Mouse (Mus musculus) yolk sac, embryonic 10.5 days (tissue): ENCODE measurements around the gene Slc28a1.
"Not testable (repeated sequence)": the region's sequence is repeated elsewhere in the genome, so short reads cannot be mapped to it uniquely, and the experiment has no call there.

Source experiments
- DNase-seq: peaks from one replicate; pipeline ENCODE4 v3.0.0-alpha.2; 2017; ENCODE audit warnings: low spot score

Gene Slc28a1

DNA sequence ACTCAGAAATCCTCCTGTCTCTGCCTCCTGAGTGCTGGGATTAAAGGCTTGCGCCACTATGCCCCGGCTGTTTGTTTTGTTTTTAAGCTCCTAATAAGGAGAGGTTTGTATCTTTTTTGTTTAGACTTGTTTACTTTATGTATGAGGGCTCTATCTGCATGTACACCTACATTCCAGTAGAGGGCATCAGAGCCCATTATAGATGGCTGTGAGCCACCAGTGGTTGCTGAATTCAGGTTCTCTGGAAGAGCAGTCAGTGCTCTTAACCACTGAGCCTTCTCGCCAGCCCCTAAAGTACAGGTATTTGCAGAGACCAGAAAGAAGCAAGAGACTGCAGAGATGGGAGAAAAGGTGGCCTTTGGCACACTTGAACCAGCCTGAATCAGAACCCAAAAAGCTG, 52.5 kb downstream of the Slc28a1 start:
- DNase-seq = no peak

DNA sequence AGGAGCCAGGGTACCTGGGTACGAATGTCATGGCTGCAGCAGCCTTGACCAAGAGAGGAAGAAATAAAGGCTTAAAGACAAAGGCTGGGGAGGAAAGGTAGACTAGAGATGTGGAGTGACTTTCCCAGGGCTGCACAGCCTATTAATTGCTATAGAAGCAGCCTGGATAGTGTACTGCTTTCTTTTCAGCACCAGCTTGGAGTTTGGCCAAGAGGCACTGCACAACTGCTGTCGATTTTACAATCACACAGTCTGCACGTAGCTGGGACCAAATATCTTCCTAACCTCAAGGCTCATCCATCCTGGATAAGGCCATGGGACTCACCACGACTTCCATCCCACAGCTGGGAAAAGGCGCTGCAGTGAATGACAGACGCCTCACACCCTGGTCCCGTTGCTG, 54.8 kb downstream of the Slc28a1 start:
- DNase-seq = no peak

DNA sequence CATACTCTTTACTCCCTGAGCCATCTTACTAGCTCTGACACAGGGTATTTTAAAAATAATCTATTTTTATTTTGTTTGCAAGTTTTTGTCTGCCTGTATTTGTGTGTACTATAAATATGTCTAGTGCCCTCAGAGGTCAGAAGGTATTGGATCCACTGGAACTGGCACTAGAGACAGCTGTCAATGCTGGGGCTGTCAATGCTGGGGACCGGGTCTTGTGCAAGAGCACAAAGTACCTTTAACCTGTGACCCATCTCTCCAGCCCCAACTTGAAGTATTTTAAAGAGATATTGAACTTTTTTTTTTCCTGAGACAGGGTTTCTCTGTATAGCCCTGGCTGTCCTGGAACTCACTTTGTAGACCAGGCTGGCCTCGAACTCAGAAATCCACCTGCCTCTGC, 59.3 kb downstream of the Slc28a1 start:
- DNase-seq = no peak

DNA sequence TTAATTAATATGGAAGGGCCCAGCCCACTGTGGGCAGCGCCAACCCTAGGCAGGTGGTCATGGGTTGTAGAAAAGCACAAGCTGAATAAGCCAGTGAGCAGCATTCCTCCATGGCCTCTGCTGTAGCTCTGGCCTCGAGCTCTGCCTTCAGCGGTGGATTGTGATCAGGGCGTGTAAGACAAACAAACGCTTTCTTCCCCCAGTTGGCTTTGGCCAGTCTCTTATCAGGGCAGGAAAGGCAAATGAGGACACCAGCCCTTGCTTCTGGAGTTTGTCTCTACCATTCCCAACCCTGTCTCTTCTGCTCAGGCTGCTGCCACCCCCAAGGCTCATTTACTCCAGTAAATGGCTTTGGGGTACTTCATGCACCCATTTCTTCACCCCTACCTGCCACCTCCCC, 60.1 kb downstream of the Slc28a1 start:
- DNase-seq = no peak

DNA sequence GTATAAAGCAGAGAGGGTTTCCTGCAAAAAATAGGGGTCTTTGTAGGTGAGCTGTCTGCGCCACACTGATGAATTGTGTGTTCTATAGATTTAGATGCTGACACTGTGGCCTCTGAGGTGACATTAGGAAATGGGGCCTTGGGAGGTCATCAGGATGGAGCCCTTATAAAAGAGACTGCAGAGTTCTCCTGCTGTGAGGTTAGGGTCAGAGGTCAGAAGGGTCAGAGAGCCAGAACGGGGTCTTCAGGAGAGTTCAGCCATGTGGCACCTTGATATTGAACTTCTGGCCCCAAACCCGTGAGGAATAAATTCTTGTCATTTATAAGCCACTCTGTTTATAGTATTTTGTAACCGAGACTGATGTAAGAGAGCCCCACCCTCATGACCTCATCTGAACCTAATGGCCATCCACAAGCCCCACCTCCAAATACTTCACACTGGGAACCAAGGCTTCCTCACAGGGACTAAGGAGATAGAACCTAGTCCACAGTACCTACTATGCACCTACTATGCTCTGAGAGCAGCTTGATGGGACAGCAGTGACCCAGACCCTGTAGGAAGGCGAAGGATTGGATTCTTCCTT, 61.7 kb downstream of the Slc28a1 start:
- peak; percentile 23 for DNase-seq

DNA sequence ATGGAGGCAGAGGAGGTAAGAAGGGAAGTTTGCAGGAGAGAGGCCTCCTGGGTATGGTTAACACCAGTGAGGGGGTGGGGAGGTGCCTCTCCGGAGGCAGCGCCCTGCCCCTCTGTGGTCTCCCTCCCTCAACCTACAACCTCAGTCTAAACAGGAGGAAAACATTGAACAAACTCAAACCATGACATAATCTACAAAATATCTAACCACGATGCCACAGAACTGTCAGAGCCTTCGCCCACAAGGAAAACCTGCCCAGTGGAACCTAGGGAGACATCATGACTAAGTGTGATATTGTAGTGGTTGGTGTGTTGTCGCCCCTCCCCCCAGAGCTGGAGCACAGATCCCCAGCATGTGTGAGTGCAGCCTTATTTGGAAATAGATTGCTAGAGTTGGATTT, 64.9 kb downstream of the Slc28a1 start:
- DNase-seq = no peak

DNA sequence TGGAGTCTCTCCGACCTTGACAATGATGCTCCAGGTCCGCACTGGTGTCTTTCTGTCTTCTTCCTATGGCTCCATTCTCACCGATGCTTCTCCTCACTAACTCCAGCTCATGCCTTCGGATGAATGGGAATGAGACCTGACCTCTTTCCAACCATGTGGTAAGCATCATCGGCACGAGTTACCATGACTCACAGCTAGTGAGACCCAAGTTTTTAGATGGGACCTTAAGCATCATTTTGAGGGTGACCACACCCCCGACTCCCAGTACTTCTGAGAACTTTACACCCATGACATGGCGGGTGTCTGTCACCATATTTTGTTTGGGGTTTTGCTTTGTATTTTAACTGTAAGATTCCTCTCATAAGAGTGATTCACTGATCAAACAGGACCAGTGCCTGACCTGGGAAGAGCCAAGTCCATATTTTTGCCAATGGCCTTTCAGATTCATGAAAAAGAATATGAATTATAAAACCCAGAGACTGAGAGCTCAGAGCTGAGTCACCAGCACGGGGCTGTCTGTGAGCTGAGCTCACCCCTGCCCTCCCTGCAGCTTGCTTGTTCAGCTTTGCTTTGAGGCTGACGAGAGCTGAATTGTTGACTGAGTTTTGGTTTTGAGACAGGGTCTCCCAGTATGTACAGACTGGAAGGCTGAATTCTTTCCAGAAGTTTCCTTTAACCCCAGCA, 68.0 kb downstream of the Slc28a1 start:
- DNase-seq = no peak

DNA sequence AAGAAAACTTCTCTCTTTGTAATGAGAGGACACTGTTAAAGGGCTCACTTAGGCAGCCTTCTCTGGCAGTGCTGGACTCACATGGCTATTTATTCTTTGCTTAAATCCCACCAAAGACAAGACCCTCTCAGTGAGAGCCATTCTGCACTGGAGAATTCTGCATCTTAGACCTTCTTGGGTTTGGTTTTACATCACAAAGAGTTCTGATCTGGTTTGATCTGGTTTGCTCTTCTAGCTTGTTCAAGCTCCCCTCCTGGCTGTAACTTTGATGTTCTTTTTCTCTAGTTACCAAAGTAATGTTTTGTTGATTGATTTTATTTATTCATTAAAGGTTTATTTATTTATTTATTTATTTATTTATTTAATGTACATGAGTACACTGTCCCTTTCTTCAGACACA, 68.6 kb downstream of the Slc28a1 start:
- no peak for DNase-seq

DNA sequence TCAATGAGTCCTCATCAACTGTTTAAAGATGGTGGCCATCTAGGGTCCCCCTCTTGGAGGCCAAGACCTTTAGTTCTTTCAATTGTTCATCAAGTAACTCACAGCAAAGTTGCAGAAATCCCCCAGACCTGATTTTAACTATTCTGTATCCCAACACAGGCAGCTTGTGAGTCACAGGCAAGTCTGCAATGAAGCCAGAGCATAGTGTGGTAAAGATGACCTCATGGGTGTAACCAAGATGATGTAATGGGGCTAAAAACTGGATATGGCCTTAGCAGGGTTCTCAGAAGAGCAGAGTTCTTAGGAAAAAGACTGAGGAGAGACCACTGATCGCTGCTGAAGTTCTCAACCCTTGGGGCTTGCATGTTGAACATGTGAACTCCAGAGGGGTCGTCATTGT, 69.5 kb downstream of the Slc28a1 start:
- no peak for DNase-seq

DNA sequence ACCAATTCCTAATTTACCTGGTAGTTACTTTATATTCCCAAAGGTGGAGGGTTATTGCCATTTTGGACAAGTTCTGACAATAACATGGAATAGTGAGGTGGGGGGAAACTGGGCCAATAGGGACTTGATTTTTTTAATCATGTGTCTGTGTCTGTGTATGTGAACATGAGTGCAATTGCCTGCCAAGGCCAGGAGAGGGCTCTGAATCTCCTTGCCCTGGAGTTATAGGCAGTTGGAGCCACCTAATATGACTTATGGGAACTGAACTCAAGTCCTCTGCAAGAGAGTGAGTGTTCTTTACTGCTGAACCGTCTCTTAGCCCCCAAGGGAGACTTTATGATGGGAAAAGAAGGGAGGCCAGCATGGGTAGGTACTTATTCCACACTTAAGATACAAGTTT, 70.1 kb downstream of the Slc28a1 start:
- DNase-seq = no peak

DNA sequence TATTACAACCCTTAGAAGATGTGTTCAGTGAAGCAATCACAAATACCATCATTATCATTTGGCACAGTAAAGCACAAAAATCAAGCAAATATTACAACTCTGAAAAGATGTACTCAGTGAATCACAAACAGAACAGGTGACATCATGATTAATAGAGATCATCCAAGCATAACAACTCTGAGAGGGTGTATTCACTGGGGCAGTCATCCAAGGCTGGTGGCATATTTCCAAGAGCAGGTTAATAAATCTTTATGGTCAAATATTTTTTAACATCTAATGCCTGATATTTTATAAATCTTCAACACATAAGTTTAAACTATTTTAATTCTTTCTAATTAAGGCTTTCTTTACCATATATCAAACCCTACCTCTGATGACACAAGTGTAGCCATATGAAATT, 71.4 kb downstream of the Slc28a1 start:
- not testable (repeated sequence) for DNase-seq

DNA sequence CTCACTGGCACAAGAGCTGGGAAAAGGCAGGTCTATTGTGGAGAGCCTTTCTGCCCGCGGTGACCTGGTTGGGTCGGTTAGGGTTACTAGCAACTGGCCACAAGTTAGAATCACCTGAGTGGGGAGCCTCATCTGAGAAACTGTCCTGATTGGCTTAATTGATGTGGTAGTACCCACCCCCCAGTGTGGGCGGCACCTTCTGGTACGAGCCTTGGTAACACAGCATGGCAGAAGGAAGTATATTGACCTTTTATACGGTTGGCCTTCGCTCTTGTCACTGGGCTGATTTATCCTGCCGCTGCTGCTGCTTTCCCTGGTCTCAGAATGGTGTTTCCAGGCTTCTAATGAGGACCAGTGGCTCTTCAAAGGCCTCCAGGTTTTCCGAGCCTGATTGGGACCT, 74.6 kb downstream of the Slc28a1 start:
- no peak for DNase-seq

DNA sequence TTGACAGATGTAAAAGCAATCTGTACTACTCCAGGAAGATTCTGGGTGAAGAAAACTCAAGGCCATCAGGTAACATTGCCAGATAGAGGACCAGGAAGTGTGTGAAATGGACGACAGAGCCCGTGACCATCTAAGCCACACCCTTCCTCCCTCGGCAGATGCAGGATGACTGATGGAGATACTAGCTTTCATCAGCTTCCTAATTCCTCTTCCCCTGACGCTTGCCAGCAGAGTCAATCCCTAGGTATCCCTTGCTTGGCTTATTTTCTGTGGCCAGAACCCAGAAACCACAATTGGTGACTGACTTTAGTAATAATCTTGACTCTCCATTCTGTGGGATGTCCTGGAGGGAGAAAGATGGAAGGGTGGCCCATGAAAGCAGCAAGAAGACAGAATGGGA, 80.9 kb downstream of the Slc28a1 start:
- no peak for DNase-seq

DNA sequence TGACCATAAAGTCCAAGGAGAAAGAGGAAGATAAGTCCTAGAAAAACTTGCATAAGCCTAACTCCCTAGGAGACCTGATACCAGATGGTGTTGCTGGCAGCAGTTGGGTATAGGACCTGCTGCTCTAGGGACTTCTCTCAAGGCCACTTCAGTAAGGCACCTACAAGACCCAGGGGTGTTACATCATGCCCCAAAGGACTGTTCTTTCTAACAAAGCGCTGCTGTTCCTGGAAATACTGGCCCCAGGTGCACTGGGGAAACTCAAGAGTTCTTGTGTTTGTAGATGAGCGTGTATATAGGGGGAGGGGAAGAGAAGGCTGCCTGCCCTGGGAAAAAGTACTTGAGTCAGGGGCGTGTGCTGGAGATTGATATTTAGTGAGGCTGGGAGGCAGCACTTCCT, 82.2 kb downstream of the Slc28a1 start:
- peak; percentile 23 for DNase-seq

DNA sequence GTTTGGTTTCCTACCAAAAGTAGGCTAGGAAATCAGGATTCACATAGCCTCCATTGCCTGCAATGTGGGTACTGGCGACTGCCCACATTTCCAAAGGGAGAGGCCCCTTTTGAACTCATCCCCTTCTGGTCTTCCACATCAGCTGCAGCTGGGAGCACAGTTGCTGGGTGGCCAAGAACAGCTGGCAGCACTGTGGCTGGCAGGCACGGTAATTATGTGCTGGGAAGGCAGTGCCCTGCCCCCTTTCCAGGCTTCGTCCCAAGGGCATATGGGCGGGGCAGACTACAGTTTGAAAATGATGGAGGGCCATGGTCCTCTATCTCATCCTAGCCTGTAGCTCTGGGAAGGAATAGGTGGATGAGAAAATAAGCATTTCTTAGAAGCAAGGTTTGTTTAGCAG, 83.9 kb downstream of the Slc28a1 start:
- DNase-seq = no peak

DNA sequence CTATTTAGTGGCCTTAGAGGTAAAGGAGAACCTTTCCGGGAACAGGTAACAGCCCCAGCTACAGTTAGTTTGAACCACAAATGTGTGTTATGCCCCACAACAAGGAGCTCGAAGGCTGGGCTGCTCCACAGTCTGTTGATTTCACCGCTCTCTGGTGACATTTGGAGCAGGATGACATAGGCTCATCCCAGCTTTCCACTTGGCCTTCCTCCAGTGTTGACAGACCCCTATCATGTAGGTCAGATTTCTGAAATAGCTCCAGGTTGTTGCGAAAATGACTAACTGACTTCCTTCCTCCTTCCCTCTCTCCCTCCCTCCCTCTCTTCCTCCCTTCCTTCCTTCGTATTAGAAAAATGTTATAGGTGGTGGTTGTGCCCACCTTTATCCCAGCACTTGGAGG, 84.5 kb downstream of the Slc28a1 start:
- no peak for DNase-seq

DNA sequence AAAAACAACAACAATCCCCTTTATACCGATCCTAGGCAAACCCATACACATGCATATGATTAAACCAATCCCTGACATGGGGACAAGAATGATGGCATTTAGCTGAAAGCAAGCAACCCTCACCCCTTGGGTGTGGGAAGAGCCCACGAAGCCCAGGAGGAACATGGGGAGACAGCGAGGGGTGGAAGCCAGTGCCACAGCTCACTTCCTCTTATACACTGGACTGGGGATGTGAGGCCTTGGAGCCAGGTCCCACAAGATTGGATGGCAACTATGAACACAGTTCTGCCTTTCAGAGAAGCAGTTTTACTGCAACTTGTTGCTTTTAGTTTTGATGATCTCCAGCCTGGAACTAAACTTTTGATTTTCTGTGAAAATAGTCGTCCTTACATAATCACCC, 85.2 kb downstream of the Slc28a1 start:
- DNase-seq = no peak

DNA sequence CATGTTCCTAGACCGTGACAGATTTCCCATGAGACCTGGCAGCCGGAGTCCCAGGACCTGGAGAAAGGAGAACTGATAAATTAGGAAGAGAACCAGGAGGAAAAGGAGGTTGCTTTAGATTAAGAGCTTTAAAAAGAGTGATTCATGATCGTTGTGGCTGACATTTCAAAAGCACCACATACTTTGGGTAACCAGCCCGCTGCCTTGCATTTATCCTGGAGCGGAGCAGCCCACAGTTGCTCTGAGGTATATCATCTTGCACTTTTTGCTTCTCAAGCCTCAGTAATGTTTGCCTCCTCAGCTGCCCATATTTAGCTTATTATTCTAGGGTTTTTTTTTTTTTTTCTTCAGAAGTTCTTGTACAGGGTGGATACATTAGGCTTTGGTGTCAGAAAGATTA, 87.8 kb downstream of the Slc28a1 start:
- DNase-seq = no peak

DNA sequence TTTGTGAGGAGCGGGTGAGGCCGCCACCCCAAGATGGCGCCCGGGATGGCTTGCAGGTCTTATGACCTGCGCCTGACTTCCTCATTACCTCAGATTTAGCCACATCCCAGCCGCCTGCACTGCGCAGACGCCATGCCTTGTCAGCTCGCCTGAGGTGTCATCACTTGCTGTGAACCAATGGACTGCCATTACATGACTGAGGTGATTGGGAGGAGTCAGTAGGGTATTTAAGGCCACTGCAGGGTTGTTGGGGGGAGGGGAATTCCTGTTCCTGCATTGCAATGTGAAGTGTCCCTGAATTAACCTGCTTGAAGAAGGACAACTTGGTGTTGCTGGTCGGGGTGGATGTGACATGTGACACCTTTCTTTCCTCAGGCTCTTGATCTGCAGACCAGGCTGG, 89.0 kb downstream of the Slc28a1 start:
- DNase-seq = not testable (repeated sequence)

DNA sequence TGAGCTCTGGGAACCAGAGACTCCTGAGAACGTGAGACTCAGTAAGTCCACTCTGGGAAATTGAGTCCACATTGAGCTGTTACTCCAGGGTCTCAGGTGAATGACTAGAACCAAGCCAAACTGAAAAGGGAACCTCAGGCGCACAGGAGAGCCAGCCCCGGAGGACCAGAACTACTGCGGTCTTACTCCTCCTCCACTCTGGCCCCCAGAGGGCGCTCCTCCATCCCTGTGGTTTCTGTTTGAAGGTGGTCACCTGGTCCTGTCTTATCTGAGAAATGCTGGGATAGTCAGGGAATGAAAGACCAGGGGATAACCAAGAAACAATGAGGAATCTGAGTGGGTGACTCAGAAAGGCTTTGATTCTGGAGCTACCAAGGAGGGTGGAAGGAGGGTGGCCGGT, 94.3 kb downstream of the Slc28a1 start:
- DNase-seq = peak; percentile 62

DNA sequence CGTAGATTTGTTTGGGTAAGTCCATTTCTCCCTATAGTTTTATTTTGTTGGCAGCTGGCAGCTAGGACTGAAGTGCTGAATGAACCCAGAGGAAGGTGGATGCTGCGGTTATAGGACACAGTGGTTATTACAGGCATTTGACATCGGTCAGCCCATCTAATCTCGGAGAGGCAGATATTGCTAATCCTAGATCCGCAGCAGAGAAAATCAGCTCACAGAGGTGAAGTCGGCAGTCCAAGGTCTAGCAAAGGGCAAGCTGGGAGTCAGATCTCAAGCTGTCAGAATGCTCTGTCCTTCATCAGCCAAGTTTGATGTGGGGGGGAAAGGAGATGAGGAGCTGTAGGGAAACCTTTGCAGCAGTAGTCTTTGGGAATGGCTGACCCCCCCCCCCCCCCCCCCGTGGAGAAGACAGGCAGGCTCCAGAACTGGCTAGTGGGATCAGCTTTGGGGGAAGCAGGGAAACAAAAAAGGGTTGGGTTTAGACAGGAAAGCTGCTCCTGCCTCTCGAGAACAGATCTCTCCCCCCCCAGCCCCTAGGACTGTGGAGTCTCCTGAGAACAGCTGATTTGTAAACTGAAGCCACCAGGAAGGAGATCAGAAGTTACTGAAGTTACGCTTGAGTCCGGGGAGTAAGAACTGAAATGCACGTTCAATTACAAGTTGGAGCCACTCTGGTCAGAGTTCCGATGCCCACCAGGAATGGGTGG, 95.5 kb downstream of the Slc28a1 start:
- DNase-seq = no peak

DNA sequence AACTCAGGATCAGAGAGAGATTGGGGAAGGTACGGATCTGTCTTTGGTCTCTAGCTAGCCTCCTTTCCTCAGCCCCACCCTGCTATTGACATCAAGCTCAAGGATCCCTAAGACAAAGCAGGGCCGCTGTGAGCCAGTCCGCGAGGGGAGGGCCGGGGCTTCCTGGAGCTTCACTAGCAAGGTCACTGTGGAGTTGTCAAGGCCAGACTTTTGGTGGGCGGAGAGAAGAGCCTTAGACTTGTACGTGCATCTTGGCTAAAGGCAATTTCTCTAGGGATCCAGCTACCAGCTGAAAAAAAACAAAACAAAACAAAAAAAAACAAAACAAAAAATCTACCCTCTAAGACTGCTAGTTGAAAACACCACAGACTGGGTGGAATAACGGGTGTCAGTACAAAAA, 97.2 kb downstream of the Slc28a1 start:
- DNase-seq = peak; percentile 16

DNA sequence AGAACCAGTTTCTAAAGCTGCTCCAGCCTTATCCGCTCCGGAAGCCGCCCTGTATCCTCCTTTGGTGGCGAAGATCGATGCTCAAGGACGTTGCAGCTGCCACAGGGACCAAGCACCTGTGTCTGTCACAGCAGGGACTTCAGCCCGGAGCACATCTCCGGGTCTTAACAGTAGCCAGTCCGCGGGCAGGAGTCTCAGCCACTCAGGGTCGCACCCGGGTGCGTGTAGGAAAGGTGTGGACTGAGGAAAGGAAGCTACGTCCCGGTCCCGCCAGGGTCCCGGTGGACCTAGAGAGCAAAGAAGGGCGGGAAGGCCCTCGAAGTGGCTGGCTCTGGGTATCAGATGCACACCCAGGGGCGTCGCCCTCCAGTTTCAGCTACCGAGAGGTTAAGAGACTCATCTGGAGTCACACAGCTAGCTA, 97.7 kb downstream of the Slc28a1 start:
- DNase-seq = peak; percentile 69
